Mouse (Mus musculus) liver, postnatal 0 days (tissue): ENCODE measurements around the gene Lipt1.

Source experiments
- CTCF ChIP-seq: sonication (generic); IDR thresholded peaks from 2 replicates; pipeline ENCODE4 v1.5.1; 2016; ENCODE audit warnings: antibody characterized with exemption, low read depth
- EP300 ChIP-seq: IDR thresholded peaks from 2 replicates; pipeline ENCODE4 v1.6.1; 2016; ENCODE audit warnings: antibody characterized with exemption, low read depth, mild to moderate bottlenecking

DNA sequence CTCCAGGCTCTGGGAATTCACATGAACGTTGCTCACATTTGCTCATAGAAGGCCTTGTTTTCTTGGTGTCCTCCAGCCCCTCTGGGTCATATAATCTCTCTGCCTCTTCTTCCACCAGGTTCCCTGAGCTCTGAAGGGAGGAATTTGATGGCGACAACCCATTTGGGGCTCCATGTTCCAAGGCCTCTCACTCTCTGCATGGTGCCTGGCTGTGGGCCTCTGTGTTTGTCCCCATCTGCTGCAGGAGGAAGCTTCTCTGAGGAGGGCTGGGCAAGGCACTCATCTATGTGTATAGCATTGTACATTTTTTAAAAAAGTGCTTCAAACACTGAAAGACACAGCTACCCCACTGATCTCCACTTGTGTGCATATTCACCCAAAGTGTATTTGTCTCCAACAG is 39.9 kb upstream of the Lipt1 start:
- no peak for TF ChIP-seq CTCF
- no peak for TF ChIP-seq EP300
